Mouse (Mus musculus) kidney, postnatal 0 days (tissue): Measurements from ENCODE around the gene Rtel1. TPM values are rescaled to one million over a fixed set of nuclear protein-coding genes. Genes with fewer than 3 reads are reported as not detected.

ENCODE experiments used
- ATAC-seq: fragments of 200-750 bp; cut with Nextera tagmentation; replicated peaks from 2 replicates; pipeline ENCODE4 v1.8.0; 2017; ENCODE audit warnings: low read depth, moderate number of reproducible peaks, moderate TSS enrichment, moderate library complexity; ENCODE audit not compliant: low FRiP score
- DNase-seq: peaks from one replicate; pipeline ENCODE4 v3.0.0-alpha.2; 2016; ENCODE audit warnings: low spot score
- H3K27ac ChIP-seq: fragments of 300-500 bp; sonication (generic); 2 replicates; pipeline ENCODE4 v1.5.1; 2014; ENCODE audit warnings: mild to moderate bottlenecking
- H3K27me3 ChIP-seq: fragments of 300-500 bp; sonication (generic); 2 replicates; pipeline ENCODE4 v1.6.1; 2014; ENCODE audit warnings: low read length, mixed read lengths; ENCODE audit not compliant: insufficient read depth
- H3K36me3 ChIP-seq: fragments of 300-500 bp; sonication (generic); 2 replicates; pipeline ENCODE4 v1.6.1; 2014; ENCODE audit warnings: low read length, mixed read lengths; ENCODE audit not compliant: insufficient read depth
- H3K4me1 ChIP-seq: fragments of 300-500 bp; sonication (generic); replicated peaks from 2 replicates; pipeline ENCODE4 v1.6.1; 2014; ENCODE audit warnings: antibody characterized with exemption, low read length, mixed read lengths; ENCODE audit not compliant: insufficient read depth
- H3K4me2 ChIP-seq: fragments of 300-500 bp; sonication (generic); 2 replicates; pipeline ENCODE4 v1.6.1; 2014; ENCODE audit warnings: mild to moderate bottlenecking, low read length, moderate library complexity, mixed read lengths
- H3K4me3 ChIP-seq: fragments of 300-500 bp; sonication (generic); replicated peaks from 2 replicates; pipeline ENCODE4 v1.5.1; 2014; ENCODE audit warnings: low read depth, low read length
- H3K9ac ChIP-seq: fragments of 300-500 bp; sonication (generic); 2 replicates; pipeline ENCODE4 v1.6.1; 2014; ENCODE audit warnings: low read depth, low read length
- H3K9me3 ChIP-seq: fragments of 300-500 bp; sonication (generic); replicated peaks from 2 replicates; pipeline ENCODE4 v1.6.1; 2016; ENCODE audit warnings: low read length, inconsistent platforms, mixed read lengths
- CTCF ChIP-seq: IDR thresholded peaks from 2 replicates; pipeline ENCODE4 v1.5.1; 2016; ENCODE audit warnings: antibody characterized with exemption, low read depth, mild to moderate bottlenecking, moderate library complexity
- WGBS: fragments of 180-500 bp; shearing (Covaris S2); extraction: QIAGEN DNeasy Blood & Tissue Kit; methylation state at CpG from one replicate; pipeline ENCODE4 v1.1.7; 2014; 5-methylcytosine and 5-hydroxymethylcytosine counted together
- polyA plus RNA-seq: library from polyadenylated mRNA; unstranded; fragments of >200 nt; fragmentation: Nextera tagmentation; extraction: Ambion mirVana; gene quantifications from 2 replicates; pipeline ENCODE4 v1.2.1, GENCODE M21; 2015

Rtel1 gene
- polyA plus RNA-seq, 1 experiment from 2014 or later: 16.8 TPM

GRCm38 (mm10) chr2:181381631-181382306, 62.2 kb downstream of the Rtel1 start:
- Histone ChIP-seq H3K4me3 (no peak overlapping the region), H3K9me3 (no peaks in the 10 kb centered on the region), H3K9ac (no peak overlapping the region), H3K27me3 (no peaks in the 10 kb centered on the region), H3K27ac (no peak overlapping the region), H3K4me2 (no peak overlapping the region), H3K4me1 (no peaks in the 10 kb centered on the region), H3K36me3 (peaks cover 61% of the 10 kb centered on the region)
- WGBS: 82% methylated on average over 6 of the region's 6 CpGs
- TF ChIP-seq CTCF: no peak
- DNase-seq (no peak), ATAC-seq (no peak)

- WGBS: 84% methylated on average over 7 of the region's 7 CpGs
Measured at GRCm38 (mm10) chr2:181384463-181384862, 64.9 kb downstream of the Rtel1 start.

GRCm38 (mm10) chr2:181384919-181385391, 65.4 kb downstream of the Rtel1 start:
- no peak; the same call in 1 of the 2 replicates for ATAC-seq
- no peak overlapping the region for H3K4me2 ChIP-seq
- no peak for TF ChIP-seq CTCF
- WGBS: 75% methylated on average over 4 of the region's 4 CpGs
- no peak overlapping the region for H3K4me3 ChIP-seq
- H3K9me3 ChIP-seq: no peaks in the 10 kb centered on the region
- H3K4me1 ChIP-seq: no peaks in the 10 kb centered on the region
- DNase-seq: peak; percentile 13
- no peak overlapping the region for H3K9ac ChIP-seq
- peaks cover 47% of the 10 kb centered on the region for H3K36me3 ChIP-seq
- H3K27ac ChIP-seq: peak overlapping the region; percentile 25; the same call in 1 of the 2 replicates
- H3K27me3 ChIP-seq: no peaks in the 10 kb centered on the region

More at GRCm38 (mm10) chr2:181384463-181384862, 64.9 kb downstream of the Rtel1 start:
- H3K27me3 ChIP-seq: no peaks in the 10 kb centered on the region
- H3K4me3 ChIP-seq: no peak overlapping the region
- H3K27ac ChIP-seq: peak overlapping the region; percentile 25; the same call in 1 of the 2 replicates
- no peaks in the 10 kb centered on the region for H3K9me3 ChIP-seq
- no peaks in the 10 kb centered on the region for H3K4me1 ChIP-seq
- no peak for DNase-seq
- no peak for ATAC-seq
- no peak for TF ChIP-seq CTCF
- H3K36me3 ChIP-seq: peaks cover 51% of the 10 kb centered on the region
- H3K9ac ChIP-seq: no peak overlapping the region
- no peak overlapping the region for H3K4me2 ChIP-seq

- DNase-seq (no peak), ATAC-seq (no peak)
- H3K27me3 ChIP-seq: no peaks in the 10 kb centered on the region
- peaks cover 45% of the 10 kb centered on the region for H3K36me3 ChIP-seq
- H3K9ac ChIP-seq: no peak overlapping the region
- no peak overlapping the region for H3K27ac ChIP-seq
- whole genome bisulfite sequencing: 62% methylated on average over 3 of the region's 3 CpGs
- no peaks in the 10 kb centered on the region for H3K4me1 ChIP-seq
- TF ChIP-seq CTCF: no peak
- H3K9me3 ChIP-seq: no peaks in the 10 kb centered on the region
- no peak overlapping the region for H3K4me3 ChIP-seq
- H3K4me2 ChIP-seq: no peak overlapping the region
Measured at GRCm38 (mm10) chr2:181385885-181386284, 66.3 kb downstream of the Rtel1 start.

- WGBS: 75% methylated on average over 4 of the region's 4 CpGs
- Histone ChIP-seq H3K9ac (no peak overlapping the region), H3K36me3 (peaks cover 42% of the 10 kb centered on the region), H3K27ac (no peak overlapping the region), H3K4me2 (no peak overlapping the region), H3K4me3 (no peak overlapping the region), H3K9me3 (no peaks in the 10 kb centered on the region), H3K27me3 (no peaks in the 10 kb centered on the region), H3K4me1 (no peaks in the 10 kb centered on the region)
- DNase-seq (no peak), ATAC-seq (no peak)
- TF ChIP-seq CTCF: no peak
Measured at GRCm38 (mm10) chr2:181386663-181387210, 67.2 kb downstream of the Rtel1 start.

- 74% methylated on average over 4 of the region's 4 CpGs for WGBS
- TF ChIP-seq CTCF: no peak
Measured at GRCm38 (mm10) chr2:181390136-181390870, 70.8 kb downstream of the Rtel1 start.

More at GRCm38 (mm10) chr2:181390136-181390870, 70.8 kb downstream of the Rtel1 start:
- Histone ChIP-seq H3K4me2 (no peak overlapping the region), H3K9me3 (no peaks in the 10 kb centered on the region), H3K27me3 (no peaks in the 10 kb centered on the region), H3K4me3 (no peak overlapping the region), H3K4me1 (no peaks in the 10 kb centered on the region), H3K36me3 (peaks cover 31% of the 10 kb centered on the region; the same call in 1 of the 2 replicates), H3K27ac (no peak overlapping the region), H3K9ac (no peak overlapping the region)
- DNase-seq: no peak
- no peak for ATAC-seq
